ENCODE assay signal across 10 mouse cellular contexts in the genomic region with DNA sequence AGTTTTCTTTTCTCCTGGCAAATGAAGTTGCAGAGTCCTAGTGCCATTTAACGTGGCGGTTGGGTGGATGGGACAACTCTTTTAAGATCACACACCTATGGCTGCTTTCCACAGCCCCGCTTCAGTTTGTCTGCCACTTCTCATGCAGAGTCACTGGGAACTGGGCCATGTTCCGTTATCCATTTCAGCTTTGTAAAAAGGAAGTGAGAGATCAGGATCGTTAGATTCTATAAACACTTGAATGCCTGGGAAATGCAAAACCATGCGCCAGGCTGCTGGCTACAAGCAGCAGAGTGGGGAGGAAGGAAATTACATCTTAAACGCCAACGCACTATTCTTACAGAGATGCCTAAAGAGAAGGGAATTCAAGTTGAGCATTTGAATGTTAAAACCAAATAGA.
DNase-seq lines count a peak whose midpoint lies in the region; ATAC-seq lines count a peak whose summit lies in the region.
"Had no signal": no experiment of that assay in that cellular context is flagged by ENCODE, and none has a peak within 500 bp of the region (broad histone marks: within the 10 kb centered on the region; RNA-seq: fewer than 3 reads in every experiment).

No protein-coding gene starts in this region.

- no peak for DNase-seq in frontal cortex, postnatal 25 days (ENCODE audit: low spot score in 2 of 2)
- no peak for DNase-seq in neural tube, embryonic 10.5 days (ENCODE audit: extremely low spot score, low spot score)
- peak; percentile 25 to 38 for DNase-seq in left cerebral cortex, postnatal 14 days (ENCODE audit: low spot score in 2 of 2)
- no peak for DNase-seq in spleen, postnatal 36 days (ENCODE audit: low spot score in 2 of 2)

- no peaks in the 10 kb centered on the region for H3K9me3 ChIP-seq in neural tube, embryonic 13.5 days
- H3K9me3 ChIP-seq in stomach, embryonic 15.5 days, result no peaks in the 10 kb centered on the region
- H3K9me3 ChIP-seq in liver, embryonic 12.5 days (replicated peaks), result no peaks in the 10 kb centered on the region

- peak; percentile 94 for ATAC-seq in frontal cortex, adult (ENCODE audit: low TSS enrichment)
- no peak for ATAC-seq in neural tube, embryonic 13.5 days (ENCODE audit: low read depth)
- no peak for ATAC-seq in stomach, embryonic 15.5 days (ENCODE audit: insufficient read depth, low FRiP score, low read depth)
- no peak for ATAC-seq in liver, embryonic 12.5 days

- 50% methylated on average over 8 of the region's 8 CpGs for WGBS in neural tube, embryonic 13.5 days
- WGBS in stomach, embryonic 15.5 days, result 32% methylated on average over 8 of the region's 8 CpGs
- 36% methylated on average over 8 of the region's 8 CpGs for WGBS in liver, embryonic 12.5 days (ENCODE audit: insufficient replicate concordance)

- H3K4me1 ChIP-seq in neural tube, embryonic 13.5 days (replicated peaks), result 0 out of 2 replicates have a peak, but pooled peaks cover 4% of the 10 kb centered on the region
- no peaks in the 10 kb centered on the region for H3K4me1 ChIP-seq in stomach, embryonic 15.5 days
- H3K4me1 ChIP-seq in liver, embryonic 12.5 days, result no peaks in the 10 kb centered on the region

- 0 out of 2 replicates have a peak overlapping the region, but pooled peaks have one; percentile 9 for H3K27ac ChIP-seq in neural tube, embryonic 13.5 days (replicated peaks)
- peak overlapping the region; percentile 42 for H3K27ac ChIP-seq in stomach, embryonic 15.5 days
- no peak overlapping the region for H3K27ac ChIP-seq in liver, embryonic 12.5 days
- H3K27ac ChIP-seq: liver, embryonic 14.5 days had no signal

- H3K36me3 ChIP-seq in neural tube, embryonic 13.5 days, result no peaks in the 10 kb centered on the region
- H3K36me3 ChIP-seq in stomach, embryonic 15.5 days, result no peaks in the 10 kb centered on the region
- H3K36me3 ChIP-seq in liver, embryonic 12.5 days, result no peaks in the 10 kb centered on the region

- H3K27me3 ChIP-seq in neural tube, embryonic 13.5 days, result no peaks in the 10 kb centered on the region
- H3K27me3 ChIP-seq in stomach, embryonic 15.5 days (replicated peaks), result no peaks in the 10 kb centered on the region
- H3K27me3 ChIP-seq in liver, embryonic 12.5 days (replicated peaks), result no peaks in the 10 kb centered on the region
- H3K27me3 ChIP-seq: CH12.LX had no signal

- no peak overlapping the region for H3K4me2 ChIP-seq in neural tube, embryonic 13.5 days
- peak overlapping the region; percentile 14; the same call in 1 of the 2 replicates for H3K4me2 ChIP-seq in stomach, embryonic 15.5 days
- no peak overlapping the region for H3K4me2 ChIP-seq in liver, embryonic 12.5 days

- H3K4me3 ChIP-seq in neural tube, embryonic 13.5 days, result no peak overlapping the region
- H3K4me3 ChIP-seq in stomach, embryonic 15.5 days (replicated peaks), result no peak overlapping the region
- no peak overlapping the region for H3K4me3 ChIP-seq in liver, embryonic 12.5 days

- intact Hi-C loops in left cerebral cortex, postnatal 14 days (cut with DNase I), result no loop called here

- no peak overlapping the region for H3K9ac ChIP-seq in neural tube, embryonic 13.5 days
- H3K9ac ChIP-seq in stomach, embryonic 15.5 days, result no peak overlapping the region
- H3K9ac ChIP-seq in liver, embryonic 12.5 days, result no peak overlapping the region
- H3K9ac ChIP-seq: liver, embryonic 14.5 days had no signal

Comparison
In these comparisons a context has a peak if more than half of its experiments do, and no peak if none do; other contexts are left out.
1. DNase-seq: peak in left cerebral cortex, postnatal 14 days (2 of 2); none in frontal cortex, postnatal 25 days (0 of 2), neural tube, embryonic 10.5 days (single experiment) and spleen, postnatal 36 days (0 of 2).